Mouse (Mus musculus): ENCODE results near the gene Mrpl48. TPM values are rescaled to one million over a fixed set of nuclear protein-coding genes. Genes with fewer than 3 reads are reported as not detected.

Mrpl48 gene
- total RNA-seq, 2 experiments from 2014 or later, result 74.4 to 77.5 TPM

GRCm38 (mm10) chr7:100501844-100502373 is 106.2 kb downstream of the Mrpl48 start:
- no peak for DNase-seq
- intact Hi-C loops (cut with DNase I; ENCODE audit: low total_unique reads), result no loop called here

- intact Hi-C loops (cut with DNase I; ENCODE audit: low total_unique reads), result no loop called here
- DNase-seq, result no peak
Measured at GRCm38 (mm10) chr7:100501027-100501843, 106.9 kb downstream of the Mrpl48 start.

GRCm38 (mm10) chr7:100500276-100500977 is 107.7 kb downstream of the Mrpl48 start:
- no peak for DNase-seq
- intact Hi-C loops (cut with DNase I; ENCODE audit: low total_unique reads), result no loop called here

GRCm38 (mm10) chr7:100499465-100499864 is 108.6 kb downstream of the Mrpl48 start:
- intact Hi-C loops (cut with DNase I; ENCODE audit: low total_unique reads), result no loop called here
- DNase-seq, result no peak

- intact Hi-C loops (cut with DNase I; ENCODE audit: low total_unique reads), result no loop called here
- DNase-seq, result no peak
Measured at GRCm38 (mm10) chr7:100497982-100498381, 110.1 kb downstream of the Mrpl48 start.

- DNase-seq, result no peak
- intact Hi-C loops (cut with DNase I; ENCODE audit: low total_unique reads), result no loop called here
Measured at GRCm38 (mm10) chr7:100497402-100497801, 110.7 kb downstream of the Mrpl48 start.

- intact Hi-C loops (cut with DNase I; ENCODE audit: low total_unique reads), result no loop called here
- DNase-seq, result no peak
Measured at GRCm38 (mm10) chr7:100496791-100497190, 111.3 kb downstream of the Mrpl48 start.

- DNase-seq, result no peak
- intact Hi-C loops (cut with DNase I; ENCODE audit: low total_unique reads), result no loop called here
Measured at GRCm38 (mm10) chr7:100496371-100496770, 111.7 kb downstream of the Mrpl48 start.

Other genes with a start within 250 kb of the Mrpl48 start
- gene C2cd3, start 236.1 kb downstream of the Mrpl48 start, total RNA-seq (2021), result 1 to 10 TPM; 5.5 to 6.0 TPM
- 10 to 100 TPM; 25.1 to 26.8 TPM for gene Ppme1, start 236.0 kb downstream of the Mrpl48 start, total RNA-seq (2021)
- 100 to 1,000 TPM in 1 of 2 experiments, 10 to 100 TPM in 1; 58.1 to 197 TPM for gene Ucp3, start 135.3 kb downstream of the Mrpl48 start, total RNA-seq (2021)
- gene Ucp2, start 115.0 kb downstream of the Mrpl48 start, total RNA-seq (2021), result 100 to 1,000 TPM; 121 to 126 TPM
- not detected for gene Dnajb13, start 93.3 kb downstream of the Mrpl48 start, total RNA-seq (2021)
- gene Coa4, start 71.2 kb downstream of the Mrpl48 start, total RNA-seq (2021), result 10 to 100 TPM in 1 of 2 experiments, 1 to 10 TPM in 1; 9.7 to 10.9 TPM
- gene Rab6a, start 891 bp downstream of the Mrpl48 start, total RNA-seq (2021), result 10 to 100 TPM; 56.3 to 59.5 TPM
- 10 to 100 TPM; 14.6 to 30.6 TPM for gene Plekhb1, start 54.1 kb upstream of the Mrpl48 start, total RNA-seq (2021)
- 10 to 100 TPM; 40.1 to 44.0 TPM for gene Fam168a, start 98.3 kb upstream of the Mrpl48 start, total RNA-seq (2021)